Mouse (Mus musculus) heart, postnatal 0 days (tissue): ENCODE measurements at regions not wholly inside any gene's neighbourhood (a gene's known extent, or its start where the extent isn't known, plus 50 kb on each side); places are given as distances from the start of the nearest gene placed in this dataset.

ENCODE experiments used
- ATAC-seq: fragments of 200-750 bp; cut with Nextera tagmentation; 2 replicates; pipeline ENCODE4 v1.8.0; 2017; ENCODE audit warnings: low read depth, moderate number of reproducible peaks, moderate library complexity; ENCODE audit not compliant: insufficient read depth
- DNase-seq: peaks from one replicate; pipeline ENCODE4 v3.0.0-alpha.2; 2016; ENCODE audit warnings: low spot score
- H3K27ac ChIP-seq: fragments of 300-500 bp; sonication (generic); 2 replicates; pipeline ENCODE4 v1.5.1; 2014; ENCODE audit warnings: low read depth, mild to moderate bottlenecking
- H3K27me3 ChIP-seq: fragments of 300-500 bp; sonication (generic); 2 replicates; pipeline ENCODE4 v1.6.1; 2014; ENCODE audit warnings: low read length, mixed read lengths; ENCODE audit not compliant: control insufficient read depth, insufficient read depth
- H3K36me3 ChIP-seq: fragments of 300-500 bp; sonication (generic); replicated peaks from 2 replicates; pipeline ENCODE4 v1.6.1; 2014; ENCODE audit warnings: low read length, mixed read lengths; ENCODE audit not compliant: control insufficient read depth, insufficient read depth
- H3K4me1 ChIP-seq: fragments of 300-500 bp; sonication (generic); 2 replicates; pipeline ENCODE4 v1.6.1; 2014; ENCODE audit warnings: antibody characterized with exemption; ENCODE audit not compliant: control insufficient read depth, insufficient read depth
- H3K4me2 ChIP-seq: fragments of 300-500 bp; sonication (generic); 2 replicates; pipeline ENCODE4 v1.6.1; 2014; ENCODE audit warnings: low read depth, mild to moderate bottlenecking, low read length, moderate library complexity
- H3K4me3 ChIP-seq: fragments of 300-500 bp; sonication (generic); 2 replicates; pipeline ENCODE4 v1.5.1; 2014; ENCODE audit warnings: low read depth, low read length
- H3K9ac ChIP-seq: fragments of 300-500 bp; sonication (generic); replicated peaks from 2 replicates; pipeline ENCODE4 v1.6.1; 2014; ENCODE audit warnings: low read depth, low read length, mixed read lengths
- H3K9me3 ChIP-seq: fragments of 300-500 bp; sonication (generic); replicated peaks from 2 replicates; pipeline ENCODE4 v1.6.1; 2016; ENCODE audit warnings: low read length; ENCODE audit not compliant: control insufficient read depth
- CTCF ChIP-seq: IDR thresholded peaks from 2 replicates; pipeline ENCODE4 v1.5.1; 2016; ENCODE audit warnings: antibody characterized with exemption, control low read depth, low read depth
- EP300 ChIP-seq: IDR thresholded peaks from 2 replicates; pipeline ENCODE4 v1.6.1; 2016; ENCODE audit warnings: antibody characterized with exemption, low read depth
- WGBS: fragments of 180-500 bp; shearing (Covaris S2); extraction: QIAGEN DNeasy Blood & Tissue Kit; methylation state at CpG from one replicate; pipeline ENCODE4 v1.1.7; 2014; 5-methylcytosine and 5-hydroxymethylcytosine counted together

DNA sequence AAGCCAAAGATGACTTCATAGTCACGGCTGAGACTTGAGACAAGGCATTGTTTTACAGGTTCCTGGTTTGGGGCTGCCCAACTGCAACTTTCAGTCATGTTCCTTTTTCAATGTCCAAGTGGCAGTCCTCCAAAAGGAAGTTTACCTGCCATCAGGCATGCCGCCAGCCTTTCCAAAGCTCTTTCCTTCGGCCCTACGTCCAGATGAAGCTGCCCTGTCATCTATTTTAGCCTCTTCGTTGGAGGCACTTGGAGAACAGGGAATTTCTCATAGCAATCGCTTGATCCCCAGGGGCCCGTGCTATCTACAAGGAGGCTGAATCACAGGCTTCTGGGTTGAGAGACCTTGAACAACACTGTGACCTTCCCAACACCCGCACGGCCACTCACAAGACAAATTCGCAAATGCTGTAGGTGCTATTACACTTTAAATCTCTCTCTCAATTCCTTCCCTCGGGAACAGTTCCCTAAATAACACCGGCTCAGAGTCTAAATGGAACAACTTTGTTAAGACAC, 468.4 kb downstream of the Efna5 start:
- Histone ChIP-seq H3K4me2 (0 out of 2 replicates have a peak overlapping the region, but pooled peaks have one; percentile 12), H3K36me3 (no peaks in the 10 kb centered on the region), H3K4me1 (peaks cover 9% of the 10 kb centered on the region; the same call in 1 of the 2 replicates), H3K9me3 (peaks cover 2% of the 10 kb centered on the region; the same call in 1 of the 2 replicates), H3K4me3 (no peak overlapping the region), H3K9ac (no peak overlapping the region), H3K27ac (peak overlapping the region; percentile 68), H3K27me3 (no peaks in the 10 kb centered on the region)
- WGBS: 30% methylated on average over 12 of the region's 12 CpGs
- TF ChIP-seq CTCF (no peak), EP300 (no peak)
- ATAC-seq (no peak), DNase-seq (peak; percentile 11)

- H3K36me3 ChIP-seq: no peaks in the 10 kb centered on the region
- H3K27ac ChIP-seq: no peak overlapping the region
- no peak overlapping the region for H3K4me2 ChIP-seq
- H3K27me3 ChIP-seq: no peaks in the 10 kb centered on the region
- no peaks in the 10 kb centered on the region for H3K9me3 ChIP-seq
- 84% methylated on average over 1 of the region's 1 CpGs for WGBS
- no peak overlapping the region for H3K9ac ChIP-seq
- DNase-seq (no peak), ATAC-seq (no peak)
- H3K4me1 ChIP-seq: no peaks in the 10 kb centered on the region
- no peak overlapping the region for H3K4me3 ChIP-seq
- no peak for TF ChIP-seq CTCF
- no peak for TF ChIP-seq EP300
These were observed 477.4 kb downstream of the Efna5 start for GRCm38 (mm10) chr17:62403739-62404138.

DNA sequence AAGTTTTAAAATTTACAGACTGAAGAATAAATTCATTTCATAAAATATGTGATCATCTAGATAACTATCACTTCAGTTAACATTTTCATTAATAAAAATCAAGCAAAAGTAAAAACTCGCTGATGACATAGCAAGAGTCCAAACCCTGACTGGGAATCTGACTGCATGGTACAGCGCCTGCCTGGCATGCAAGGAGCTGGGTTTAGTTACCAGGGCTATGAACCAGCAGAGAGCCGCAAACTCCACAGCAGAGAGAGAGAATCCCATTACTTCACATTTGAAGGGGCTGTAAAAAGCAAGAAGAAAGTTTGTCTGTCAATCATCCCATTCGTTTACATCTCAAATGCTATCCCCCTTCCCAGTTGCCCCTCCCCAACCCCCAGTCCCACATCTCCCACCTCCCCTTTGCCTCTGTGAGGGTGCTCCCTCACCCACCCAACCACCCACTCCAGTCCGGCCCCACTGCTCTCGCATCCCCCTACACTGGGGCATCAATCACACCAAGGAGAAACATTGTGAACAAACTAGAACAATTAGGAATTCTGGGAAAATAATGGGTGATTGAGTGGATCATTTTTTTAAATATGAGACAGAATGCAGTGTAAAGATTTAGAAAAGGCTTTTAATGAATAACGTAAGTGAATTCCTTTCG, 487.6 kb downstream of the Efna5 start:
- H3K36me3 ChIP-seq: no peaks in the 10 kb centered on the region
- TF ChIP-seq EP300 (no peak), CTCF (no peak)
- no peaks in the 10 kb centered on the region for H3K27me3 ChIP-seq
- no peak overlapping the region for H3K4me2 ChIP-seq
- no peak overlapping the region for H3K9ac ChIP-seq
- 89% methylated on average over 8 of the region's 8 CpGs for WGBS
- H3K9me3 ChIP-seq: no peaks in the 10 kb centered on the region
- ATAC-seq: no peak
- no peaks in the 10 kb centered on the region for H3K4me1 ChIP-seq
- no peak overlapping the region for H3K4me3 ChIP-seq
- H3K27ac ChIP-seq: no peak overlapping the region
- no peak for DNase-seq

- H3K9me3 ChIP-seq: no peaks in the 10 kb centered on the region
- H3K27ac ChIP-seq: no peak overlapping the region
- ATAC-seq (no peak), DNase-seq (no peak)
- H3K9ac ChIP-seq: no peak overlapping the region
- WGBS: 77% methylated on average over 16 of the region's 16 CpGs
- H3K4me3 ChIP-seq: no peak overlapping the region
- no peaks in the 10 kb centered on the region for H3K4me1 ChIP-seq
- no peak overlapping the region for H3K4me2 ChIP-seq
- no peaks in the 10 kb centered on the region for H3K27me3 ChIP-seq
- TF ChIP-seq CTCF: no peak
- TF ChIP-seq EP300: no peak
- no peaks in the 10 kb centered on the region for H3K36me3 ChIP-seq
These were observed 497.1 kb downstream of the Efna5 start for GRCm38 (mm10) chr17:62384053-62384452.

DNA sequence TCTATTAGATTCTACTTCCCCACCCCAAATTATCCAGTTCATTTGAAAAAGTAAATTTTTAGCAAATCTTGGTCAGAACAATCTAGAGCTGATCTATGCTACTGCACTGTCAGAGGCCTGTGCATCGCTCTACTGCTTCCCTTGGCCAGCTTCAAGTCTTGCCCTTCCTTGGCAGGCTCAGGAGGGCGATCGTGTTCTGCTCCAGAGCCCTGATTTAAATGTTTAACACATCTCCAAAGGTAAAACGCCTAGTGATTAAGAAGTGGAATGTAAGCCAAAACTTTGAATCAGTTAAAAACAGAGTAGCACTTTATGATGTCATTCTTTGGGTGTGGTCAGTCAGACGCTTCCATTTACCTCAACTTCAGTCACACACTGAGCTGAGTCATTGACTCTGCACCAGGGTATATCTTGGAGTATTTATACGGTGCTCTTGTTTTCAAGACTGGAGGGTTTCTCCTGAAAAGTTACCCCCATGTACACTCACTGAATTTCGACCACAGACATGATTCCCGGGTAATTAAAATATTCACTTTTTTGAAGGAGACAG, 502.2 kb downstream of the Efna5 start:
- Histone ChIP-seq H3K4me3 (no peak overlapping the region), H3K4me2 (no peak overlapping the region), H3K9ac (no peak overlapping the region), H3K4me1 (no peaks in the 10 kb centered on the region), H3K9me3 (no peaks in the 10 kb centered on the region), H3K27ac (no peak overlapping the region), H3K36me3 (no peaks in the 10 kb centered on the region), H3K27me3 (no peaks in the 10 kb centered on the region)
- no peak for TF ChIP-seq EP300
- 78% methylated on average over 8 of the region's 8 CpGs for WGBS
- ATAC-seq: no peak
- DNase-seq: no peak

DNA sequence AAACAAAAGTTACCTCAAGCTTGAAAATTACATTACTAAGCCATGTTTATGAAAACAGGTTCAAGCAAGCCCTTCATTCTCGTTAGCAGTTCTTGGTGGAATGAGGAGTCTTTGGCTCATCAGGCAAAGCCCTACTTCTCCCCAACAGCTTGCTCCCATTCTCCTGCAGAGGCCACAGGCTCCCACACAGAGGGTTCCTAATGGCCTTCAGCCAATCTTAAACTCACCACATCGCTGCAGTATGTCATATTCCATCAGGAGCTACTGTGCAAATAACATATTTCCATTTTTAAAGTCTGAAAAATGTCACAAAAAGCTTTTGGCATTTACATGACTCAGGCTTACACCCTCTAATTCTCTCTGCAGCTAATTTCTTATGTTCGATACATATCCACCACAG, 512.0 kb downstream of the Efna5 start:
- Histone ChIP-seq H3K4me2 (no peak overlapping the region), H3K9ac (no peak overlapping the region), H3K4me3 (no peak overlapping the region), H3K27ac (no peak overlapping the region), H3K36me3 (no peaks in the 10 kb centered on the region), H3K9me3 (no peaks in the 10 kb centered on the region), H3K27me3 (no peaks in the 10 kb centered on the region), H3K4me1 (0 out of 2 replicates have a peak, but pooled peaks cover 3% of the 10 kb centered on the region)
- DNase-seq (no peak), ATAC-seq (no peak)
- WGBS: 71% methylated on average over 3 of the region's 3 CpGs
- no peak for TF ChIP-seq EP300
- no peak for TF ChIP-seq CTCF
